Mouse (Mus musculus) c-Kit-negative CD71-positive TER-119-positive erythroid progenitor cells, embryonic 14.5 days (primary cell): ENCODE measurements around the gene Atf6.

ENCODE experiments used
- DNase-seq: peaks from one replicate; pipeline ENCODE4 v3.0.0-alpha.2; 2013; ENCODE audit warnings: low read depth, low spot score

Gene Atf6

DNA sequence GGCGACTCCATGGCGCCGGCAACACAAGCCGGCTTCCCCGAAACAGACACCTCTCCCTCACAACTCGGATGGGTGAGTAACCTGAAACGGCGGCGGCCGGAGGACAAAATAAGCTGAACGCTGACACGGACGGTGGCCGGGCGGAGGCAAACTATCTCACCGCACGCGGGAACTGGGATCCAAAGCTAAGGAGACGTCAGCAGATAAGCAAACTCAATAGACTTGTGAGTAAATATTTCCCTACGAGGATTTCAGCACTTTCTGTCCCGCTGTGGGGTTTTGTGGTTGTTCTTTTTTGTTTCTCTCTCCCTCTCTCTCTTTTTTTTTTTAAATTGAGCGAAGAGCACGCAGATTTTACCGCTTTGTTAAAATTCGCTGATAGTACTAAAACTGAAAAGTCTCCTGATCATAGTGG, at the start of gene Atf6:
TSS of gene Atf6 (minus strand) at position 81 of the 415 bp plus-strand sequence.
- peak; percentile 88 for DNase-seq

GRCm38 (mm10) chr1:170915657-170916056, 48.1 kb upstream of the Atf6 start:
- DNase-seq: no peak

- no peak for DNase-seq
Observed at GRCm38 (mm10) chr1:170912891-170913615, 45.5 kb upstream of the Atf6 start, which contains the start of gene Fcrlb. TSS of gene Fcrlb (minus strand) at chr1:170912941.

GRCm38 (mm10) chr1:170911907-170912660, 44.5 kb upstream of the Atf6 start:
- no peak for DNase-seq

- DNase-seq: no peak
Observed at GRCm38 (mm10) chr1:170908341-170908740, 40.8 kb upstream of the Atf6 start.

DNA sequence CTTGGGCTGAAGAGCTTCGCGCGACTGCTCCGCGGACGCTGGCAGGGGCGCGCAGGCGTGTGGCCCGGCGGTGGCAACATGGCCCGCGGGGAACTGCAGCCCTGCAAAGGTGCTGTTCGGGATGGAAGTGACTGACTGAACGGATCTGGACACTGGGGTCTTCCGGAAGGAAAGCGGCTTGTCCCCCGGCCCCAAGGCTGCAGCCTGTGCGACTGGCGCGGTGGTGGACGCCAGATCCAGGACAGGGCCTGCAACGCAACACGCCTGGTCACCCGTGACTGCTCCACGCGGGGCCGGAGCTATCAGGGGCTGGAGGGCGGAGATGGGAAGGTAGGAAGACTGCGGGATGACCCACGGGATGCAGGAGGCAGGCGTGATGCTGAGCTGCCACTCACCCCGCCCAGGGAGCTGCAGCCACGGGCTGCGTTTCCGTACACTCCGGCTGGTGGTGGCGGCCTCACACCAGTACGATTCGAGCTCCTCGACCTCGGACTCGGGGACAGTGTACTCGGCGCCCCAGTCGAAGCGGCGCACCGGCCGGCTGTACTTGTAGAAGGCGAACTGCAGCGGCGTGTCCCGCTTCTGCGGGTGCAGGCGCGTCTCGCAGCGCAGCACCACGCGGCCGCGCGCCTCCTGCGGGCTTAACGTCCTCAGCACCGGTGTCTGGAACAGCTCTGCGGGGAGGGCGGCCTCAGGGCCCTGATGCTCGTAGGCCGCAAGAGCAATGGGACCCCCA, 40.1 kb upstream of the Atf6 start:
- no peak for DNase-seq

DNA sequence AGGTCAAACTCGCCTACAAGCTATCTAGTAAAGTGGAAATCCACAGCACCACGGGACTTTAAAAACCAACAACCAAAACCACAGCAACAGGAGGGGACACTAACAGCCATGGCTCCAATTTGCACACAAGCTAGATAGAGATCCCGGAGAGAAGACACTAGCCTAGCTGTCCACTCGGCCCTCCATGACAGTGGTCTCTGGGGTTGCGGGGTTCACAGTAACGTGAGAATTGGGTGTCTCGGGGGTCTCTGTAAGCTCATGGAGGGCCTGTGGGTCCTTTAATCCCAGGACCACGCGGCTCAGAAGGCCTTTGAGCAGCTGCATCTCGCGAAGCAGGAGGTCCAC, 39.5 kb upstream of the Atf6 start:
- DNase-seq: no peak

DNA sequence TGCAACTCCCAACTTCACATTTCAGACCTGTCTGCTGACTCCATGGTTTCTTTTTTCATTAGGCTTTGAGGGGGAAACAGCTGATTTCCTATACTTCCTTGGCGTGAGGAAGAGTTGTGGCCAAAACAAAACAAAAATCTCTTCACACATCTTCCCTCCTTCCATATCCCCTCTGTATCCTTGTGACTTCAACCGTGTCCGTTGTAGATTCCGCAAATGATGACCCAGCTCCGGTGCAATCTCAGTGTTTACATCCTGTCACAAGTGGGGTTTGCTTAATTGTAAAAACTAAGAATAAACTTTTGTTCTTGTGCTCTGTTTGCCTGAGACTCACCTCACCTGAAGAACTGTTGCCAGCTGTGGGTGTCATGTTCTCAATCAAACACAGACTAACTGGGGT, 35.9 kb upstream of the Atf6 start:
- no peak for DNase-seq

DNA sequence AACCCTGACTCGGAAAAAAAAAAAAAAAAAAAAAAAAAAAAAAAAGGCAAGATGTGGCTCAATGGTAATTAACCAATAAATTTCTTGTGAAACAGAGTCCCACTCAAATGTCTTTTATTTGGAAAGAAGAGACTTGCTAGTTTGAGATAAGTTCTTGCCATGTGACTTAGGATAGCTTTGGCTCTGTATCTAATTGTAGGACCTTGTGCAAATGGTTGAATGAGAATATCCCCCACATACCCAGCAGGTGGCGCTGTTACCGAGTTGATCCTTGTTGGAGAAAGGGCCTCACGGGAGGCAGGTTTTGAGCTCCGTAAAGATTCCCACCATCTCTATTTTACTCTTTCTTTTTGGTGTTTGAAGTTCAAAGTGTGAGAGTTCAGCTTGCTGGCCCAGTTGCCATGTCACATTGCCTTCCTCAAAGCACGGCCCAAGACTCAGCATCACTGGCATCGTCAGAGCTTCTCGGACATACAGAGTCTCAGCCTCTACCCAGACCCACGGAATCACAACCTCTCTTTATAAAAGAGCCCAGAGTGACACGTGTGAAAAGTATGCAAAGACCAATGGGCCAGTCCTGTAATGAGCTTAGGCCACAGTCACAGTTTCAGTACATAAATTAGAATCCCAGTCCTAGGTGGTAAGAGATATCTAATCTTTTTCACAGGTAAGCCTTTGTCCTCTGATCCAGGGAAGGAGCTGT, 34.1 kb upstream of the Atf6 start:
- DNase-seq: peak; percentile 70

- DNase-seq: peak; percentile 50
Observed at GRCm38 (mm10) chr1:170900799-170901467, 33.4 kb upstream of the Atf6 start.

DNA sequence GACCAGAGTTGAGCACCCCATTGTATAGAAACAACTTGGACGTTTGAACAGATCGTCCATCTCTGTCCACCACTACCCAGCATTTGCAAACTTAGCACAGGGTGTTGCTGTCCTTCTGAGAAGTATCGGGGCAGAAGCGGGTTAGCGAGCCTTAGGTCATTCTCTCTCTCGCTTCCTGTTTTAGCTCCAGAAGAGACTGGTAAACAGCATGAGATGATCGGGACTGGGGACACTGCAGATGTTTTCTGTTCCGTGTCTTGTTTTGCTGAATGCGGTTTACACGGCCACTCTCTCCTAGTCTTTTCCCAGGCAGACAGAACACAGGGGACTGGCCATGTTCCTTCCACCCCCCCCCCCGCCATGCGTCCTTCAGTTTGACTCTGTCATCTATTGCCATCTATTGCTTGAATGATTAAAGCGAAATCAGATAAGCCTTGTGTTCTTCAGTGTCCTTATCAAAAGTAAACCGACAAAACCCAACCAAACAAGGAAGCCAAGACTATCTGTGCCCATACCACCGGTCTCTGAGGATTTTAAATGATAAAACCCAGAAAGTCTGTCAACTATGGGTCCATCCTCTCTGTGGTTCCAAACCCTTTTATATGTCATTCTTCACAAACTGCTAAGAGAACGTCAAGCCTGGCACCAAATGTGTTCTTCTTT, 31.0 kb upstream of the Atf6 start:
- no peak for DNase-seq

DNA sequence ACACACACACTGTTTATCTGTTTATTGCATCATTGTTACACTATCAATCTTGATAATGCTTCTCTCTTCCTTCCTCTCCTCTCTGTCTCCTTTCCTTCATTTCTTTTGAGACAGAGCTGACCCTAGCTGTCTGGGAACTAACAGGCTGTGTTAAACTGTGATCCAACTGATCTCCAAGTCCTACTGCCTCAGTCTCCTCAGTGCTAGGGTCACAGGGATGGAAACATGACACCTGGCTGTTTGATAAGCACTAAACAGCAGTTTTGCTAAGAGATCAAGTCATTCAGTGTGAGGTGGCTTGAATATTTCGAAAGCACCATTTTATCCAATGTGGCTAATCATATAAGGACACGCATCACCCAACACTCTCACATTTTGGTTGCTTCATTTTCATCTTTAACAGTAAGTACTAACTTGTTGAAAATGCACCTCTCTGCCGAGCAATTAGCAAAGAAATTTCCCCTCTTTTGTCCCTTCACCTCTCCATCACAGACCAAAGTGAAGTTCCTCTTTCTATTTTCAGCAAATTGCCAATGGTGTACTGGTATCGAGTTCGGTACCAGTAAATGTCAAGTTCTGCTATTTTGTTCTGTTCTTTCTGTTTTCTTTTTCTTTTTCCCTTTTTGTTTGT, 29.2 kb upstream of the Atf6 start:
- no peak for DNase-seq

GRCm38 (mm10) chr1:170894603-170895602, 27.3 kb upstream of the Atf6 start:
- peak; percentile 30 for DNase-seq

- no peak for DNase-seq
Observed at GRCm38 (mm10) chr1:170892279-170892678, 24.7 kb upstream of the Atf6 start.

GRCm38 (mm10) chr1:170891646-170892045, 24.1 kb upstream of the Atf6 start:
- DNase-seq: no peak

DNA sequence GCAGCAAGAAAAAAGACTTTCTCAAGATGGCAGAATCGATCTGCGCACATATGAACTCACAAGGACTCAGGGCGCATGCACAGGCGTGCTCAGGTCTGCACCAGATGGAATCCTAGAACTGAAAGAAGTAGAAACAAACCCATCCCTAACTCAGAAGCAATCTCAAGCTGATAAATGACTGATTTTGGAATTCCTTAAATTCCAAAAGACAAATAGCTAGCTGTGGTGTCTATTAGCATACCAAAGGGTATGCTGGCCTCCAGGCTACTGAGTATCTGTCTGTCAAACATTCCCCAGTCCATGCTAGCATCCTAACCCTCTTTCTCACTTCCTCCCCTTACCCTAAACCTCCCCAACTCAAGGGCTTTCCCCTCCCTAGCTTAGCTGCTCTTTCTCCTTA, 21.7 kb upstream of the Atf6 start:
- no peak for DNase-seq

DNA sequence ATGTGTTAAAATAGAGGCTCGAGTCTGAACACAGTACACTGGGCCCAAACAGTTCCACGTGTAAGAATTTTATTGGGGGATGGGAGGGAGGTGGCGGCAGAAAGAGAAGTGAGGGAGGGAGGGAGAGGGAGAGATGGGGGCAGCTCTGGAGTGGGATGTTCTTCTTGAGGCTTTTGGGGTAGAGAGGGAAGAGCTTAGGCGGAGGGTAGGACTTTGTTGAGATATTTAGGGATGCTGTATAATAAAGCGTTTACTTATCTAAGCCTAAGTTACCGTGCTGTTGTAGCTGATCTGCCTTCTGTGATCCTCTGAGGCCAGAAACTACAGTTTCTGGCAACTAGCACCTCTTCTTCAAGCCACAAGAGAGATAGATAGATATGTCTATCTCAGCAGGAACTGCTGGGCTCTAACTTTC, 18.5 kb upstream of the Atf6 start:
- DNase-seq: no peak

DNA sequence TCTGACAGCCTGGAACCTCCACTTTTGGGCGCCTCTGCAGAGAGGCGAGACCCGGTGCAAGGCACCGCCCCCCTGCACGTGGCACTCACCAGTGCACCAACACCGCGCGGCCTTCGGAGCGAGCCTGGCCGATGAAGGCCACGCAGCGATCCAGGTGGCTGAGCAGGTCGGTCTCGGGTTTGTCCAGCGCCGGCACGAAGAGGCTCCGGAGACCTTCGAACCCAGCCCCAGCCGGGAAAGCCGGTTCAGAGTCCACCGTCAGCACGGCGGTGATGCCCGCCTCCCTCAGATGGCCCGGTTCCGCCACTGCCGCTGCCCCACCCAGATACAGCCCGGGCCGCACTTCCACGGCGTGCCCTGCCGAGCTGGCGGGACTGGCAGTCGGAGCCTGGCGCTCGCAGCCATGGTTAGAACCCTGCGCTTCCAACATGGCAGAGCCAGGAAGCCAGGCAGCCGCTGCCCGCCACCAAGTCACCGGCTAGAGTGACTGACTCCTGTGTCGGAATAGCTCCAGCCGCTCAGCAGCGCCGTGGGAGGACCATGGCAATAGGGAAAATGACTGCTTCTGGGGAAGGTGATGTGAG, 17.5 kb upstream of the Atf6 start, which contains the start of the genes Gm26620 and Dusp12:
TSS of gene Gm26620 (plus strand) at position 88 of the 584 bp plus-strand sequence.
TSS of gene Dusp12 (minus strand) at position 563 of the 584 bp plus-strand sequence.
- DNase-seq: no peak
